Mouse (Mus musculus) G1E (cell line): ENCODE data around the gene Rgs7.

Source experiments
- CTCF ChIP-seq: IDR thresholded peaks from 2 replicates; pipeline ENCODE4 v1.5.1; 2012; ENCODE audit warnings: low read depth, low read length, inconsistent platforms, mixed read lengths
- GATA2 ChIP-seq: IDR thresholded peaks from 2 replicates; pipeline ENCODE4 v1.6.1; 2012; ENCODE audit warnings: low read depth, low read length, inconsistent platforms, borderline replicate concordance
- TAL1 ChIP-seq: conservative IDR thresholded peaks from 2 replicates; pipeline ENCODE4 v1.6.1; 2012; ENCODE audit warnings: low read depth, low read length, inconsistent platforms, mixed read lengths

DNA sequence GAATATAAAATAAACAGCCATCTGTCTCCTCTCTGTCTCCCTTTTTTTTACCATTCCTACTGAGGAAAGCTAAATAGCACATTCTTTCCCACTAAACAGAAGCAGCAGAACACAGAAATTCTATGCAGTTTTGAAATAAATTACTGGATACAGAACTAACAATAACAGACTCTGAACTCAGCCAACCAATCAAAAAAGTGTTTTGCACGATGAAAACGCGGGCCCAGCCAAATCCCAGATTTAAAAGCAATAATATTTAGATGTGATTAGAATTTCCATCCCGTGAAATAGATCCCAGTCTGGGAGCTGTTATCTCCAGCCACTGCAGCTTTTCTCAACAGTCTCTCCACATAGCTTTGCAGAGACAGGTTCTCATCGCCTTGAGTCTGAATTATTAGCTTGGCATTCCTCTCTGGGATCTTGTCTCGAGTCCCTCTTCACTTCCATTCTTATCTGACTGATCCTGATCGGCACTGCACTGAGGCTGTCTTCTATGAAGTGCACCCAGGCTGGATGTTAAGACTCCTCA is 466.5 kb downstream of the Rgs7 start:
- TF ChIP-seq CTCF (no peak), TAL1 (no peak), GATA2 (no peak)
